Mouse (Mus musculus) liver, postnatal 0 days (tissue): ENCODE measurements around the gene Ttll11. TPM values are rescaled to one million over a fixed set of nuclear protein-coding genes. Genes with fewer than 3 reads are reported as not detected.

Experiments used
- ATAC-seq: fragments of 200-750 bp; cut with Nextera tagmentation; 2 replicates; pipeline ENCODE4 v1.8.0; 2017; ENCODE audit warnings: mild to moderate bottlenecking, moderate library complexity
- DNase-seq: peaks from one replicate; pipeline ENCODE4 v3.0.0-alpha.2; 2016
- H3K27ac ChIP-seq: fragments of 300-500 bp; sonication (generic); 2 replicates; pipeline ENCODE4 v1.5.1; 2014; ENCODE audit warnings: antibody characterized with exemption, moderate library complexity, mild to moderate bottlenecking, low read depth
- H3K27me3 ChIP-seq: fragments of 300-500 bp; sonication (generic); 2 replicates; pipeline ENCODE4 v1.6.1; 2014; ENCODE audit warnings: low read length, control low read depth, mixed read lengths; ENCODE audit not compliant: insufficient read depth
- H3K36me3 ChIP-seq: fragments of 300-500 bp; sonication (generic); replicated peaks from 2 replicates; pipeline ENCODE4 v1.6.1; 2014; ENCODE audit warnings: mild to moderate bottlenecking, control low read depth, low read length, moderate library complexity, mixed read lengths; ENCODE audit not compliant: insufficient read depth
- H3K4me1 ChIP-seq: fragments of 300-500 bp; sonication (generic); 2 replicates; pipeline ENCODE4 v1.6.1; 2014; ENCODE audit warnings: antibody characterized with exemption, mild to moderate bottlenecking, control low read depth; ENCODE audit not compliant: insufficient read depth
- H3K4me2 ChIP-seq: fragments of 300-500 bp; sonication (generic); 2 replicates; pipeline ENCODE4 v1.6.1; 2014; ENCODE audit warnings: low read depth, mild to moderate bottlenecking, low read length, moderate library complexity, mixed read lengths
- H3K4me3 ChIP-seq: fragments of 300-500 bp; sonication (generic); 2 replicates; pipeline ENCODE4 v1.5.1; 2014; ENCODE audit warnings: low read depth, low read length
- H3K9ac ChIP-seq: fragments of 300-500 bp; sonication (generic); replicated peaks from 2 replicates; pipeline ENCODE4 v1.6.1; 2014; ENCODE audit warnings: mild to moderate bottlenecking, moderate library complexity
- H3K9me3 ChIP-seq: fragments of 300-500 bp; sonication (generic); 2 replicates; pipeline ENCODE4 v1.6.1; 2016; ENCODE audit warnings: mild to moderate bottlenecking, control low read depth, low read length, mixed read lengths
- CTCF ChIP-seq: sonication (generic); IDR thresholded peaks from 2 replicates; pipeline ENCODE4 v1.5.1; 2016; ENCODE audit warnings: antibody characterized with exemption, low read depth
- EP300 ChIP-seq: IDR thresholded peaks from 2 replicates; pipeline ENCODE4 v1.6.1; 2016; ENCODE audit warnings: antibody characterized with exemption, low read depth, mild to moderate bottlenecking
- WGBS: fragments of 180-500 bp; shearing (Covaris S2); extraction: QIAGEN DNeasy Blood & Tissue Kit; methylation state at CpG from one replicate; pipeline ENCODE4 v1.1.7; 2014; ENCODE audit not compliant: insufficient replicate concordance; 5-methylcytosine and 5-hydroxymethylcytosine counted together
- polyA plus RNA-seq: library from polyadenylated mRNA; unstranded; fragments of >200 nt; fragmentation: Nextera tagmentation; extraction: Ambion mirVana; gene quantifications from 2 replicates; pipeline ENCODE4 v1.2.1, GENCODE M21; 2015

Gene Ttll11
- polyA plus RNA-seq, 1 experiment from 2014 or later, result 1.1 TPM

DNA sequence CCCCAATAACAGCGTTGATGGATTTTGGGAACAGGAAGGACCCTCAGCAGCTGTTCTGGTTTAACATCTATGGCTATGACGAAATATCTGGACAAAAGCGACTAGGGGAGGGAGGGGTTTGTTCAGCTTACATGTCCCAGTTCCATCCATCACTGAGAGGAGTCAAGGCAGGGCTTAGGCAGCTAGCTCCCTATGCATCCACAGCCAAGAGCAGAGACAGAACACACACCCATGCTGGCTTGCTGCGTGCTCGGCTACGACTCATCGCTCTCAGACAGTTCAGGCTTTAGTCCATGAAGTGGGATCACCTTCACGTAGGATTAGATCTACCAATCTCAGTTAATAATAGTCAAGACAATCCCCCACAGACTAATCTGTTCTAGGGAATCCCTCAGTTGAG lies 105.3 kb downstream of the Ttll11 start:
- no peak overlapping the region for H3K4me3 ChIP-seq
- no peak overlapping the region for H3K27ac ChIP-seq
- H3K9ac ChIP-seq, result no peak overlapping the region
- H3K4me1 ChIP-seq, result no peaks in the 10 kb centered on the region
- ATAC-seq, result no peak
- H3K27me3 ChIP-seq, result no peaks in the 10 kb centered on the region
- TF ChIP-seq EP300 (no peak), CTCF (no peak)
- DNase-seq, result no peak
- no peaks in the 10 kb centered on the region for H3K36me3 ChIP-seq
- H3K4me2 ChIP-seq, result no peak overlapping the region
- H3K9me3 ChIP-seq, result no peaks in the 10 kb centered on the region
- WGBS, result 72% methylated on average over 8 of the region's 8 CpGs

DNA sequence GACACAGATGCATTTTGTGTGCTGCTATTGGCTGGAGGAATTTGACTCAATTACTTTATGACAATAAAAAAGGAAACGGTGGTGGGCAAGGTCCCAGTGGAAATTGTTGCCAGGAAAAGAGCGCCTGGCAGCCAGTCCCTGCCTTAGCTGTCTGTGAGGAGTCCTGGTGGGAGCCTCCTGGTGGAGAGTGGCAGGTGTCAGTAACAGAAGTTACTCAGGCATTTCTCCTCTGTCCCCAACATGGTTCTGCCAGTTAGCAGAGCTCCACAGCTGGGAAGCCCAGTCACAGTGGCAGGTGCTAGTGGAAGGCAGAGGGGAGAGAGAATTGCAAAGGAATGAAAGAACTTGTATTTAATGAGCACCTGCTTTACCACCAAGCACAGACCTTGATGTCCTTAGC lies 110.5 kb downstream of the Ttll11 start:
- Histone ChIP-seq H3K9me3 (no peaks in the 10 kb centered on the region), H3K4me3 (no peak overlapping the region), H3K27ac (no peak overlapping the region), H3K36me3 (no peaks in the 10 kb centered on the region), H3K27me3 (no peaks in the 10 kb centered on the region), H3K4me2 (no peak overlapping the region), H3K9ac (no peak overlapping the region), H3K4me1 (no peaks in the 10 kb centered on the region)
- no peak for TF ChIP-seq CTCF
- TF ChIP-seq EP300, result no peak
- WGBS, result 58% methylated on average over 2 of the region's 2 CpGs
- DNase-seq, result no peak
- ATAC-seq, result no peak

DNA sequence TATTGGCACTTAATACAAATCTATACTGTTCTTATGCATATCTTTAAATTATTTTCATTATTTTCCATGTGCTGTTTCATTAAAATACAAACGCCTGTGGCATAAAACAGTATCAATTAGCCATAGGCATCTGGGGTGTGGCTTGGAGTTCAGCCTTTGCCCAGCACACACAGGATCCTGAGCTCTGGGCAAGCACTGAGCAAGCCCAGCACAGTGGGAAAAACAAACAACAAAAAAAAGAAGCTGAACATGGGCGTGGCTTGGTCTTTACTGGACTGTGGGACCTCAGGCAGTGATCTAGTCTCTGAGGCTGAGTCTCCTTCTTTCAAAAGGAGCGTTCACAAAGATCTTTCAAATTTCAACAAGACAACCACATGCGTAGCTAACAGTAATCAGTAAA lies 116.4 kb downstream of the Ttll11 start:
- H3K27ac ChIP-seq, result no peak overlapping the region
- no peak for TF ChIP-seq EP300
- TF ChIP-seq CTCF, result no peak
- H3K9ac ChIP-seq, result no peak overlapping the region
- no peaks in the 10 kb centered on the region for H3K9me3 ChIP-seq
- DNase-seq (no peak), ATAC-seq (peak; percentile 58)
- no peak overlapping the region for H3K4me2 ChIP-seq
- H3K4me1 ChIP-seq, result no peaks in the 10 kb centered on the region
- no peaks in the 10 kb centered on the region for H3K27me3 ChIP-seq
- H3K4me3 ChIP-seq, result no peak overlapping the region
- no peaks in the 10 kb centered on the region for H3K36me3 ChIP-seq
- 61% methylated on average over 4 of the region's 4 CpGs for WGBS

DNA sequence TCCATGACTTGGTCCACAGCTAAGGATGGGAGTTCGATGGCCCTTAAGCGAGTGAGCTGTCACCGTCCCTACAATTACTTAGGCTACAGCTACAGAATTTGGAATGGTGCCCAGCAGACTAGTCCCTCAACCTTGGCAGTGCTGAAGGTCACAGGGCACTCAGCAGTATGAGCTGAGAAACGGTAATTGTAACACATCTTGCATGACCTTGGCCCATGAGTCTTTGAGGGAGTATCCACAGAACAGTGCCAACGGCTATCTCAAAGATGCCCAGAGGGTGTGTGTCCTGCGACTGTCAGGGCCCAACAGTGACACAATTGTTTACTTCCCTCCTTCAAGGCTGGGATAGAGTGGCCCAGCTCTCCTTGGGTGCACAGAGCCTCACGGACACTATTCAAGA lies 118.5 kb downstream of the Ttll11 start:
- H3K27ac ChIP-seq, result no peak overlapping the region
- H3K4me1 ChIP-seq, result no peaks in the 10 kb centered on the region
- H3K4me2 ChIP-seq, result no peak overlapping the region
- TF ChIP-seq EP300 (no peak), CTCF (no peak)
- 69% methylated on average over 7 of the region's 7 CpGs for WGBS
- no peaks in the 10 kb centered on the region for H3K27me3 ChIP-seq
- H3K9me3 ChIP-seq, result no peaks in the 10 kb centered on the region
- ATAC-seq (no peak), DNase-seq (no peak)
- no peak overlapping the region for H3K4me3 ChIP-seq
- H3K9ac ChIP-seq, result no peak overlapping the region
- H3K36me3 ChIP-seq, result no peaks in the 10 kb centered on the region

DNA sequence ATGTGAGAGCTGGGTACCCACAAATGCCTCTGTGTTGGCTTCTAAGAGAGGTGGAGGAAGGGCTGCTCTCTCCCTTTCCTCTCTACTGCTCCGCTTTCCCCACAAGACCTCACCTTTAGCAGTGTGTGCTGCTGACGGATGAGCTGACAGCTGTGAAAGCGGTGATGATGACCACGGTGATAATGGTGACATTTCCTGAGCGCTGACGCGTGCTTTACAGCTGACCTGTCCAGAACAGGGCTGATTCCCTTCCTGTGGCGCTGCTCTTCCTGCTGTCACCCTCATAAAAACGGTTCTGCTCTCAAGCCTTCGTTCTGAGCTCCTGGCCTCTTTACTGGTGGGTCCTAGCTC lies 119.3 kb downstream of the Ttll11 start:
- TF ChIP-seq CTCF (no peak), EP300 (no peak)
- H3K4me2 ChIP-seq, result no peak overlapping the region
- ATAC-seq, result no peak

DNA sequence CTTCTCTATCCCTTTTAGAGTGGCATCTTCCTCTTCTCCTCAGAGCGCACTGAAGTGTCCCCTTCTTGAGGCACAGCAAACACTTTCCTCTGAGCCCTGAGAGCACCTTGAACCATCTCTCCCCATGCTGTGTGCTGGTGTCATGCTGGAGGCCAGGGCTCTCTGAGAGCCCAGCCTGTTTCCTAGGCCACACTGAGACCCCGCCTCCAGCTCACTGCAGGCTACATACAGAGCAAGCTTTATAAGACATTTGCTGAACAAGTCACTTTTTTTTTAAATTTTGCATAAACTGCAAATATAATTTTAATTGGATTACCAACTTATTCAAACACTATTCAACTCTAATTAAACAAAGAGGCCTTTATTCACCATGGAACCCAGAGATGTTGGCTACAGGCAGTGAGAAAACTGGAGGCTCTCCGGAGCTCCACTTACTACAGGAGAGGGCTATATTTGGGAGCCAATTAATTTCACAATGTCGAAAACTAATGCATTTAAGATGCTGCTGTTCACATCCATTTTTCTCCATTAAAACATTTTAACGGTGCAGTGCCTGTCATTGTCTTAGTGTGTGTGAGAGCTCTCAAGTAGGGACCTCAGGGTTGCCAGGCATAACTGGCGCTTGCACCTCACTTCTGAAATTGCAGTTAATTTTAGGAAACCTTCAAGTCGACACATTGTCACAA lies 119.9 kb downstream of the Ttll11 start:
- Histone ChIP-seq H3K4me1 (no peaks in the 10 kb centered on the region), H3K4me3 (no peak overlapping the region), H3K36me3 (no peaks in the 10 kb centered on the region), H3K27me3 (no peaks in the 10 kb centered on the region), H3K9me3 (no peaks in the 10 kb centered on the region), H3K4me2 (no peak overlapping the region), H3K9ac (no peak overlapping the region), H3K27ac (no peak overlapping the region)
- DNase-seq (no peak), ATAC-seq (no peak)
- 70% methylated on average over 7 of the region's 7 CpGs for WGBS
- TF ChIP-seq CTCF (no peak), EP300 (no peak)

More for the DNA sequence above, 119.3 kb downstream of the Ttll11 start:
- H3K4me1 ChIP-seq, result no peaks in the 10 kb centered on the region
- no peaks in the 10 kb centered on the region for H3K36me3 ChIP-seq
- WGBS, result 39% methylated on average over 10 of the region's 10 CpGs
- H3K4me3 ChIP-seq, result no peak overlapping the region
- DNase-seq, result no peak
- H3K27ac ChIP-seq, result no peak overlapping the region
- no peak overlapping the region for H3K9ac ChIP-seq
- H3K9me3 ChIP-seq, result no peaks in the 10 kb centered on the region
- H3K27me3 ChIP-seq, result no peaks in the 10 kb centered on the region

DNA sequence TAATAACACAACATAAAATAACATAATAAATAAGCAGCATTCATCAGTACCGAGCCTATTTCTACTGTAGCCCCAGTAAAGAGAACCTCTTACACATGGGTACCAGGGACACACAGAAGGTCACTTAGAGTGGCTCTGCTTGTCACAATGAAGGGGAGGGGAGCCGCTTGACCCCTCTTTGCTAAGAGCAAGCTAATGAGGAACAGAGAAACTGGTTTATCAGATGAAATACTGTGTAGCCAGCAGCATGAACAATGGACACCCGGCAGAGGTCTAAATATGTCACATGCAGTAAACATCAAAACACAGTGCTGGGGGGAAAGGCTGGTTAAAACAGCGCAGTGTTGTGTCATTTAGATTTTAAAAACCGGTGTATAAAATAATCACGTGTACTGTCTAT lies 121.4 kb downstream of the Ttll11 start:
- TF ChIP-seq CTCF, result no peak
- TF ChIP-seq EP300, result no peak
- H3K4me1 ChIP-seq, result no peaks in the 10 kb centered on the region
- no peak for DNase-seq

More for the DNA sequence above, 121.4 kb downstream of the Ttll11 start:
- Histone ChIP-seq H3K36me3 (no peaks in the 10 kb centered on the region), H3K4me2 (no peak overlapping the region), H3K4me3 (no peak overlapping the region), H3K27me3 (no peaks in the 10 kb centered on the region), H3K9me3 (no peaks in the 10 kb centered on the region), H3K27ac (no peak overlapping the region), H3K9ac (no peak overlapping the region)
- no peak for ATAC-seq
- WGBS, result 75% methylated on average over 6 of the region's 6 CpGs
